Mouse (Mus musculus) thymus, adult 18-20 months (tissue): ENCODE results near the gene Sesn3.
"Not testable (repeated sequence)": the region's sequence is repeated elsewhere in the genome, so short reads cannot be mapped to it uniquely, and the experiment has no call there.

Experiments
- DNase-seq, 2 experiments: peaks; one replicate each; pipeline ENCODE4 v3.0.0; 2022; ENCODE audit warnings: mixed read lengths in 2 of 2

Sesn3 gene

DNA sequence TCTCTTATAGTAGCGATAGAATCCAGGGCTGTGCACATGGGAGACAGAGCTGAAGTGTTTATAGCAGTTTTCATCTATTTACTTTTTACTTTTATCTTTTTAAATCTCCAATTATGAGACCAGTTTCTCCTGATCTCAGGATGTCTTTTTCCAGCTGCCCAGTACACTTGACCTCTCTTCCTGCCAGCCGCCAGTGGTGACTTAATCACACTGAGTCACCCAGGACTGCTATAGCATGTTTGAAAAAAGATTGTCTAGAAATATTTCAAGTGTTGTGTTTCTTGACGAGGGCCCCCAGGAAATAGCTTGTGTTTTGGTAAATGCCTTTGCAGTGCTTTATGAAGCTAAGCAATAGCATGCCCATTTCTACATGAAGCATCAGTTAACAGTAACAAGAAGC is 10.2 kb downstream of the Sesn3 start:
- no peak for DNase-seq

DNA sequence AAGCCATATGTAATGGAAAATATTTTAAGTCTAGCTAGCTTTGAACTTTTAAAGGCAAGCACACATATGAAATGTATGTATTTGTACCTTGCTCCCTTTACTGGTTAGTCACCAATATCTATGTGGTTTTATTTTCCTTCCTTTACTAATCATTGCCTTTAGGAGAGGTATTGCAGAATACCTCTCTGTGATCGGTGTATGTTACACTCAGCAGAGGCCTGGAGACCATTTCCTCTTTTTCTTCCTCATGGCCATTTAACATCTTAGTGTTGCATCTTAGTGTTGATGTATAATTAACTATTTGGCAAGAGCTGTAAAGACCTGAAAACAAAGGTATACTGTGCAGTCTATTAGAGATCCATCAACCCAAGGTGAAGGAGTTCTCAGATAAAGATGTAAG is 12.4 kb downstream of the Sesn3 start:
- no peak for DNase-seq

DNA sequence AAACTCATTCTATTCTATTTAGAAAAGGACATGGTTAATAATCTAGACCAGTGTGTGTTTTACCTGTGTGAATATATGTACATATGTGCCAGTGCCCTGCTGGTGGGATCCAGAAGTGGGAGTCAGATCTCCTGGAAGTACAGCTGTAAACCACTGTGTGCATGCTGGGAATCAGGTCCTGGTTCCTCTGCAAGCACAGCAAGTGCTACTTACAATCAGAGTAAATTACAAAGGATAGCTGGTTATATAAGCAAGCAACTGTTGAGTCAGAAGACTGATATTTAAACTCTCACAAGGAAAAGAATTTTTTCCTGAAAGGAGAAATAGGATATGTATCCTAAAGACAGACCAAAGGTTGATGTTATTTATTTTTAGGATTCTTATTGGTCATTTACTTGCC is 13.6 kb downstream of the Sesn3 start:
- no peak for DNase-seq

DNA sequence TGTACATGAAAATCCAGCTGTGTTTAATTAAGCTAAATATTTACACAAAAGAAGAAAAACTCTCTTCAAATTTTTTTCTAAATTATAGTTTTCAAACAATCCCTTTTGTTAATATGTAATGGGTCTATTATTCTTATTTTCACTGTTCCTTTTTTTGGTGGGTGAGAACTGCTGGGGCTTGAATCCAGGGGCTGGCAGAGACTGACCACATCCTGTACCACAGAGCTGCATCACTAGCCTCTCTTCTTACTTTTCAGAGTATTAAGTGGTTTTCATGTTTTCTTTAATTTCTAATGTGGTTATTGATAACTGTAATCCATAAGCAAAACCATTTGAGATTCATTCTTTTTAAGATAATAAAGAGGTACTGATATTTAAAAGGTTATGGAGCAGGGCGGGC is 19.0 kb downstream of the Sesn3 start:
- DNase-seq: no peak

DNA sequence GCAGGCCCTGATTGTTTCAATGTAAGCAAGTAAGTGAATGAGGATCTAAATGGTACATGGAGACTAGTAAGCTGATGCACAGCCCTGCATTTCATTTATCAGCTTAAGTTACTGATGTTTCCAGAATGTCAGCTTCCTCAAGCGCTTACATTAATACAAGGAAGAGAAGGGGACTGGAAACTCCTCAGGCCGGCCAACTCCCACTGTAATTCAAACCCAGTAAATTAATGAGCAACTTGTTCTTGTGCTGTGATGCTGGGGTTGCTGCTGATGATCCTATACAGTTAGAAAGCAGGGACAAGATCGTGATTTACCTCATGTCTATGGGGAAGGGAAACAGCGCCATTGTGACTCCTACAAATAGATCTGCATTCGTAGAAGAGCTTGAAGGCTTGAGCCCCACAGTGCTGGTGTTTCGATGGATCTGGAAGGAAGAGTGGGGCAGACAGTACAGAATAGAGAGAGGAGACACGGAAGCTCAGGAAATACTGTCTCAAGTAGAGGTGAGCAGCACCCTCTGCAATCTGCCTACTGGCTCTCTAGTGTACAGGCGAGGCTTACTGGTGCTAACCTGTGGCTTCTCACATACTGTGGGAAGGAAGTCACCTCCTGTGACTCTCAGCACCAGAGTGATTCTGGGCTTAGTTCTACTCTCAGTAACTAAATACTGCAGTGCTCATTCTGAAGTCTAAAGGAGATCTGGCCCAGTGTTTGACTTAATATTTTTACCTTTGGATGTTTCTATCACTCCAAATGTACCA is 21.0 kb downstream of the Sesn3 start:
- no peak for DNase-seq

DNA sequence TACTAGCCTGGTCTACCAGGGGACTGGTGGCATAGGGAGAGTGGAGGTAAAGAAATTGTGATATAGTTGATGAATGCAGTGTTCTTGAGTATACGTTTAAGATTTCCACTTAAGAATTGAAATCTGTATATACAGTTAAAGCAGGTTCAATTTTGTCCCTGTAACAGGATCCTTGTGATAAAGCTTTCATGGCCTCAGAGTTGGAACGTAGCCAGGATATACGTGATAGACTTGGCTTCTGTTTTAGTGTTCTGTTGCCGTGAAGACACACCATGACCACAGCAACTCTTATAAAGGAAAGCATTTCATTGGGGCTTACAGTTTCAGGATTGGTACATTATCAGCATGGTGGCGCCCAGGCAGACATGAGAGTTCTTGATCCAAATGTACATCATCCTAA is 22.3 kb downstream of the Sesn3 start:
- DNase-seq: no peak

DNA sequence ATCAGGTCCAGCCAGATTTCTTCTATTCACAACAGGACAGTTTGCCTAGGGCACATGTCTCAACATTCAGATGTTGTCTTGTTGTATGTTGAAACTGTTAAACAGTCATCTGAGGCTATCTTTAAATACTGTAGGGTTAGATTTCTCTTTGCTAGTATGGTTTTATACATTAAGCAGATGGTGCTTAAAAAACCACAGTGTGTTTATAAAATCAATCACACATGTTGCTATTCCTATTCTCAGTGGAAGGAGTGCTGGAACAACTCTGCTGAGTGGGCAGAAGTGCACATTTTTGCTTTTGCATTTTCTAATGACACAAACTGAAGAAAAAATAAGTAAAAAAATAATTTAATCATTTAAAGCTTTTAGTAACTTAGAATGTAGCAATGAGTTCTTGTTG is 25.0 kb downstream of the Sesn3 start:
- no peak for DNase-seq

DNA sequence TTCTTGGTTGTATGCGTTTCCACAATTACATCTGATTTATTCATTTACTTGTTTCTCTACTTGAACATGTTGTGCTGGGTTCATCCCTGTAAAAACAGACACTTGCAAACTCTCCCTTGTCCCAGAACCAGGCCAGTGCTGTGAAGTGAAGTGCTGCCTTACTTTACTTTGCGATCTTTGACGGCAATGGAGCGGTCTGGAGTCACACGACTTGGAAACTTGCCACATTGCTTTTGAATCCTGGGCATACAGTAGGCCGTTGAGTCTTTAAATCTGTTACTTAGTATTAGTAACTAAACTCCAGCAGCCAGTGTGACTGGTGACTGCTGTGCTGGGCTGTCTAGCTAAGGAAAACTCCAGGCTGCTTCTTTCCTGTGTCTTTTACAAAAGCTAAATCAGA is 25.9 kb downstream of the Sesn3 start:
- no peak for DNase-seq

DNA sequence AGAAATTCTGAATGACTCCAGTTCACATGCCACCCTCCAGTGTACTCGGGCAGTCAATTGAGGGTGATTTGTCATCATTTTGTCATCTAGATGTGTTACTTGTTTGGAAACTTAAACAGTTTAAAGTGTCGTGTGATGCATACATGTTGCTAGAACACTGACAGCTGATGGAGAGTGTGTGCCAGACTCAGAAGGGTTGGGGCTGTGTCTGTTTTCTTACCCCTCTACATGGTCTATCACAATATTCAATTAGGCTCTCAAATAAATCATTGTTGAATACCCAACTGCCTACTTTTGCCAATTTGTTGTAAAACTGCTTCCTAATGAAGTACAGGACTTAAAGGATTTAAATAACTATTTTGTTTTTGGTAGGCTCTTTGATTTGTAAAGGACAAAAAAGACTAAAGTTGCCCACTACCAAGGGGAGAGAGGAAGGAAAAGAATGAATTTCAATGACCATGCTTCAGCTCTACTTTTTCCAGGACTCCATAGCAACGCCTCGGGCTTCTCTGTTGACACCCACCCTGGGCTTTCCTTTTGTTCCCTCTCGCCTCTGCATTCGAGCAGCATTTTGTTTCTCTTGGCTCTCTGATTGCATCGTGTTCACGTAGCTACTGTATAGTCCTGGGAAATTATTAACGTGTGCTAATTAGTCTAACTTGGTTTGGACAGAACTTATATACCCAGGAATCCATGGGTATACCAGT is 29.5 kb downstream of the Sesn3 start:
- no peak for DNase-seq

DNA sequence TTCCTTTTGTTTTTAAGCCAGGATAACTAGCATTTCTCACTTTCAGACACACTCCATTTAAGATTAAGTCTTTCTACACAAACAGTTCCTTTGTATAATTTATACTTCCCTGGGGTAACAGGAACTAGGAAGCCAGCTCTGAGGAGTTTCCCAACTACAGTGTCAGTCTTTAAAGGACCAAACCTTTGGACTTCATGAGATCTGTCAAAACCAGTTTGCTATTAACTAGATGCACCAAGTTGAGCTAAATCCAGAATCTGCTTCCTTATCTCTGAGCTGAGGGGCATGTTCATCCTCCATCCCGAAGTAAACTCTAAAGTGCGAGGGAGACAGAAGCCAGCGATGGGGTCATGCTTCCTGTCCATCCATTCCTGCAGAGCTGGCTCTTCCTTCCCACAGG is 32.5 kb downstream of the Sesn3 start:
- DNase-seq: no peak

DNA sequence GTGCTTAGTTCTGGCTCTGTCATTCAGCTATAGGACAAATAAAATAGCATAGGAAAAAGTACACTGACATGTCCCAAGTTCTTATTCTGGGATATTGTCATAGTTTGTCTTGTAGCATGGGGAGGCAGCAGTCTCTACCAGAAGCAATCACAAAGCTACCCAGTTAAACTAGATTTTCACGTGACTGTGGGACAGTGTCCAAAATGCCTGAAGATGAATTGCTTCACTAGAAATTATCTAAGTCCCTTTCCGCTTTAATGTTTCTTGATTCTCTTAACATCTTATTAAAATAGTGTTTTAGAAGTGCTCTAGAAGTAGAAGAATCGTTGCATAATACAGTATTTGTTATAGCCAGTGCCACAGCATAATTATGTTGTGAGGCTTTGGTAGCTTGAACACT is 39.1 kb downstream of the Sesn3 start:
- no peak for DNase-seq

DNA sequence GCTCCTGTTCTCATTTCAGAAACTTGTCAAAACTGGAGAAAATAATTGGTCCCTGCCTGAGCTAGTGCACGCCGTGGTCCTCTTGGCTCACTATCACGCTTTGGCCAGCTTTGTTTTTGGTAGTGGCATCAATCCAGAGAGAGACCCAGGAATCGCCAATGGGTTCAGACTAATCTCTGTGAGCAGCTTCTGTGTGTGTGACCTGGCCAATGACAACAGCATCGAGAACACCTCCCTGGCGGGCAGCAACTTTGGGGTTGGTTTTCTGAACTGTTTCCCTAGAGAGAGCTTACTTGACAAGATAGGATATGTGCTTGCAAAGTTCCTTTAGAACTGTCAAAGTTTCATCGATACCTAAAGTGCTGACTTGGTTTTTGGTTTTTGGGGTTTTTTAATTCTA is 39.6 kb downstream of the Sesn3 start:
- DNase-seq: no peak

DNA sequence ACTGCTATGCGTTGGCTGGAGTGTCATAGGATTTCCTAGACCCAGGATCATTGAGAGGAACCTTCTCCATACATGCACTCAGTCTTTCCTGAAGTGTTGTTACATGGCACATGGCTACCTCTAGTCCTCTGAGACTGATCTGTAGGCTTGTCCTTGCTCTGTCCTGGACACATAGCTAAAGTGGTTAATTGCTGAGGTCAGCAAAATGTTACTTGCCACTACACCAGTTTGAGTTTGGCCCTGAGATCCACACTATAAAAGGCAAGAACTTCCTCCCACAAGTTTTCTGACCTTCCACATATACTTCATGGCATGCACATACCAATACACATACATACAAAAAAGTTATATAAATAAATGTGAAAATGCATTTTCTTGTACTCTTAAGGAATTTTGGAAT is 41.8 kb downstream of the Sesn3 start:
- no peak for DNase-seq

DNA sequence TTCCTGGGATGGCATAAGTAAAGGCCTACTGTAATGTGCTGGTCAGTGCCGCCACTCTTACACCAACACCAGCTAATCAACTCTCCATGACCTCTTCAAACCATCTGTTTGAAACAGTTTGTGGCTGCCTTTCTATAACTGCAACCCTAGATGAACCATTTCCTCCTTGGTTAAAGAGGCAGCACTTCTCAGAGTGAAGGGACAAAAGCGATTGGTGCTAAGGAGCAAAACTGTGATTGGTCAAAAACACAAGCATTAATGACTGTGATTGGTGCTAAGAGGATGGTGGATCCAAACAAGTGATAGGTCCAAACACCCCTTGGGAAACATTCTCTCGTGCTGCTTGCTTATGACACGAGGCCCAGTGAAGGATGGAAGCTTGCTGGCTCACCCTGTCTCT is 61.0 kb downstream of the Sesn3 start:
- DNase-seq: no peak

DNA sequence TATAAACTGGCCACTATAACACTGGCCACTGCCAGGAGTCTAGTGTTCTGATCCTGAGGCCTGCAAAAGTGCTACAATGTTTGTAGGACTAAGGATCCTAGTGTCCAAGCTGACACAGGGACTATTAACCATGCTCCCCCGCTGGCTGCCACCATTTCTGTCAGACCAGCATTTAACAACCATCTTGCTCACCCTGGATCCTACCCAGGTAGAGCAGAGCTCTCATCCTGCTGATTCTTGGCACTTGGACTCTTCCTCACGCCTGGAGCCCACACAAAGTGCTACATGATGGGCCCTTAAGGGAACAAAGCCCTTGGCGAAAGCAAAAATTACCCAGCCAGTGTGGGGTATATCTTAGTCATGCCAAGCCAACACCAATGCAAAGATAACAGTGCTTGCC is 62.0 kb downstream of the Sesn3 start:
- no peak for DNase-seq

DNA sequence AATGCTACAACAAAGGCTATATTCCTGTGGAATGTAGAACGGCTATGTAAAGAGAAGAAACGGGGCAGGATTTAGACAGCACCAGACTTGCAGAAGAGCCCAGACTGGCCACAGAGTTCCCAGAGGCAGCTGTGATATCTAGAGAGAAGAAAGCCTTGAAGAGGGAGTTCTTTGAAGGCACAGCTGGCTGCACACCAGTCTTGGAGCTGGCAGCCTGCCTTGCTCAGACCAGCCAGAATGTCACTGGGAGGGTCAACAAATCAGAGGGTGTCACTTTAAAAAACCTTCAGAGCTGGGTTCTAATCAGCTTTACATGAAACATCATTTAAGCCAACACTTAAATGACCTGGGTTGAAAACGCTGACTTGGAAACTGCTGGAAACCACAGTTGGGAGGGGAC is 63.8 kb downstream of the Sesn3 start:
- no peak for DNase-seq

DNA sequence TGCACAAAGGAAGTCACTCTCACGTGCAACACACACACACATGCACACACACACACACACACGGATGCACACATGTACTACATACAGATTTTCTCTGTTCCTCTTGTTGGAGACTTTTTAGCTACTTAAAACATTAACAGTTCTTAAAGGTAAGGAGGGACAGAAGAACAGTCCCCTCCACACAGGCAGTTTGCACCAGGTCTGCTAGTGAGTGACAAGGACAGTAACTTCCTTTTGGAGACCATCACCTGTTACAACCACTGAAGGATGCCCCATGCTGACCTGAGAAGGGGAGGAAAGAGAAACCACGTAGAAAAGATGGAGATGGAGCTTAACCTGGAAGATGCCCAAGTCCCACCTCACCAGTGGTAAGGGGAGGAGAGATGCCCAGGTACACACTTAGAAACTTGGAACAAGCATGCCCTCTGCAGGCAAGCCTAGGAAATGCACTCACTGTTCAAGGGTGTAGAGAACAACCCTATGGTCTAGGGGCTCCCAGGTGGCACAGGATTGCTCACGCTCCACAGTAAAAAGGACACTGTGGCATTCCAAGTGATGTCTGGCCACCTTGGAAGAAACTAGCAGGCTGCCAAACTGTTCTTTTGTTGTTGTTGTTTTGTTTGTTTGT is 67.3 kb downstream of the Sesn3 start:
- DNase-seq: peak; percentile 45 to 66

DNA sequence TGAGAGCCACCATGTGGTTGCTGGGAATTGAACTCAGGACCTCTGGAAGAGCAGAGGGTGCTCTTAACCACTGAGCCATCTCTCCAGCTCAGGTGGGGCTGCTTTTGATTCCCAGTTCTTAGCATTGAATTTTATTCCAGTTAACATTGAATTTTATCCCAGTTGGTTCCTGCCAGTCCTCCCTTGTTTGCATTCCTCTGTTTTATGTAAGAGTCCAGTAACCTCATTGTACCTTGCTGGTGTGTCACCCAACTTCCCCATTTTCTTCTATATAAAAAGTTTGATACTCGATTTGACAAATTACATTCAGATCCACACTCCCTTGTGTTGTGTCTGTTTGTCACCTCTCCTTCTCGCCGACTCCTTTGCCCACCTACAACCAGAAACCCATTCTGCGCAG is 71.0 kb downstream of the Sesn3 start:
- not testable (repeated sequence) for DNase-seq

DNA sequence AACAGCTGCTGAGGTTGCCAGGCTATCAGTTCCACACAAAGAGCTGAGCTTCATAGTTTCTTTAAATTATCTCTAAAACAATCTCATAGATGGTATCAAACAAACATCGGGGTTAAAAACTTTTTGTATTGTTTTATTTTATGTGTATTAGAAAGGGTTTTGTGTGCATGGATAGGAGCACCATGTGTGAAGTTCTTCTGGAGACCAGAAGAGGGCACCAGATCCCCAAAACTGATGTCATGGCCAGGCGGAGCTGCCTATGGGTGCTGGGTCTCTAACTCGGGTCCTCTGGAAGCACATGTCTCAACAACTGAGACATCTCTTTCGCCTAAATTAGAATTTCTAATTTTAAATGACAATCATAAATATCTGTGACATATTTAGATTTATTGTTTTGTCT is 73.5 kb downstream of the Sesn3 start:
- DNase-seq: no peak

DNA sequence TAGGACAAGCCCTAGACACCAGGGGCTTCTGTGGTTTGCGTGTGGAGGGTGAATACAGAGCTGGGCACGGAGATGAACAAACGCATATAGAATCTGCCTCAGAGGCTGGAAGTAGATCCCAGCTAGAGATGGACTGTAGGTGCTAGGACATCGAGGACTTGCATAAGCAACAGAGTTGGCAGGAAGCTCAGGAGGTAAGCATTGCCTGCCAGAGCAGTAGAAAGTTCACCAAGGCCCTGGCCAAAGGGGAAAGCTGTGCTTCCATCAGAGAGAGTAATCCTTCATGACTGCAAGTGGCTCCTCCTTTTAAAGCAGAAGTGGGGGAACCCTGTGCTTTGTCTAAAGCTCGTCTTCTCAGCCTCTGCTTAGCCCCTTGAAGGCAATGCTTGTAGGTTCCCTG is 74.5 kb downstream of the Sesn3 start:
- no peak for DNase-seq

DNA sequence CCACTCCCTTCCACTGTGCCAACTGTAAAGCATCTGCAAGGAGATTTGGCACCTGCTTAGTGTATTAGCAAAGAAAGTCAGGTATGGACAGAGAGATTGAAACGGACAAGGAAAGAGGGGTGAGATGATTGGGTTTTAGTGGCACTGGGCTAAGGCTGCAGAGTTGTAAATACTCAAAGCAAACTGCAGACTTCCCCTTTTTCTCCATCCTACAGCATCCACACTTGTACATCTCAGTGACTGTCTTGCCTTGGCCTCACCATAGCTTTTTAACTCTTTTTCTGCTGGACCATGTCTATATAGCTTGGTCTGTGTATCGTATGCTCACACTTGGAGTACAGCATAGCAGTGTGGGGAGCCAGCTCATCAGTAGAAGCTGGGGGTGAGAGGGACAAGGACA is 75.9 kb downstream of the Sesn3 start:
- DNase-seq: no peak

DNA sequence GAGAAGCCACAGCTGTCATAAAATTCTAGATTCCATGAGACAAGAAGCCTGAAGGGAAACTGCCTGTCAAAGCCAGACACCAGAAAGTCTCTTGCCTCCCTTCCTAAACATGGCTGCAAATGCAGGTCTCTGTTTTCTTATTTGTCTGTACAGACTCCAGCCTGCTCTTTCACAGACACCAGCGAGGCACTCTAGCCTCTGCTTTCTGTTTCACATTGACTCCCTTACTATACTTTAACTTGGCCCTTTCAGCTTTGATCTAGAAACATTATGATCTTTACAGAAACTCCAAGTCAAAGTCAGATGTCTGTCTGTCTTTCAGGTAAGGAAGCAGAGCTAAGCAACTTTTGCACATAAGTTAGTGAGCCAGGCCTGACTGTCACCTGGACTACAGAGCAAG is 77.5 kb downstream of the Sesn3 start:
- no peak for DNase-seq

DNA sequence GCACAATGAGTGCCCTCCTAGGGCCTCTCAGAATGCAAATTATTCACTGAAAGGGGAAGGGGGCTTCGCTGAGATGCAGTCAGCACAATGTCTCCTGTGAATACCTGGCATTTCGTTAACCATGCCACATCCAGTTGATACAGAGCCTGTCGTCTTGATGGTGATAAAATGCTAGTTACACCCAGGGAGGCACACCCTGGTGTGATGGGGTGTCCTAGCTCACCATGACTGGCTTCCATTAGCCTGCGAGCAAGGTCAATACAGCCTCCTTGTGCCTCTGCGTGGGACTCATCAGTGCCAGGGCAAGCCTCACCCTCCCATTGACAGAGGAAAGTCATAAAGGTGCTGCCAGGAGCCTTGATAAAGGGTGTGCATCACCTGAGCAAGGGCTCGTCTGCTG is 80.0 kb downstream of the Sesn3 start:
- DNase-seq: no peak

DNA sequence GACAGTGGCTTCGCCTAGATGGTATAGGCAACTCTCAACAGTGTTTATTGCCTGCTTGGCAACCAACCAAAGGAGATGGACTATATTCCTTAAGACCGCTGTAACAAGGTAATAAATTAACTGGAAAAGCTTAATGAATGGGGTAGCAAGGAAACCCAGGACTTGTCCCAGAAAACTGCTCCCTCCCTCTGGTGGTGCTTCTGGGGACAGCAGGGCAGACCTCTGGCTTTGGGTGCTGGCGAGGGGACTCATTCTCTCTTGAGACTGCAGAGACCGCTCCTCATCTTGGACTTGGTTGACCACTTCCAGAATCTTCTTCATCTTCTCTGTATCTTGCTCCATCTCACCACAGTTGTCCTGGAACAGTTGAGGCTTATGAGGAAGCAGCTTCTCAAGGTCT is 82.2 kb downstream of the Sesn3 start:
- DNase-seq: no peak
